Mouse (Mus musculus): Measurements from ENCODE around the gene Marcksl1. TPM values are rescaled to one million over a fixed set of nuclear protein-coding genes. Genes with fewer than 3 reads are reported as not detected.

The Marcksl1 gene
- total and polyA plus RNA-seq, 3 experiments: 25.3 to 62.7 TPM; not detected in 1

DNA sequence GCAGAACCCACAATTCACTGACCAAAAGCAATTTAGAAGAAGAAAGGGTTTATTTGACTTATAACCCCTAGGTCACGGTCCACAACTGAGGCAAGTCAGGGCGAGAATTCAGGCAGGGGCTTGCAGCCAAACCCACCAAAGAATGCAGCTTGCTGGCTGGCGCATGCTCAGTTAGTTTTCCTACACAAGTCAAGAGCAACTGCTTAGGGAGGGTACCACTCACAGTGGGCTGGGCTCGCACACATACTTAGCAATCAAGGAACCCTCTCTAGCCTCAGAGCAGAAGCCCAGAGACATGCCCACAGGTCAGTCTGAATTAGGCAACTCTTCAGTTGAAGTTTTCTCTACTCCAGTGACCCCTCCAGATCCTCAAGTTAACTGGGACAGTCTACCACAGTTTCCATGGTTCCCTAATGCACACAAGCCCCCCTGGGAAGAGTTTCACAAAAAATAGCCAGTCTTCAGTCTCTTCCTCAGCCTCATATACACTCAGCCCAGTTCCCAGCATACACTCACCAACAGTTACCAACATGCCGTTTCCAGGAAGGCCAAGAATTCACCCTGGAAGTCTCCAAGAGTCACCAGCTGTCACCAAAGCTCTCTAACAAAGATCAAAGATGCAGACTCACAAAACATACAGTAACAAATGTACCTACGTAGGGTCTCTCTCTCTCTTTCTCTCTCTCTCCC lies 2.5 kb upstream of the Marcksl1 start:
- TF ChIP-seq MAZ (IDR thresholded peaks at IDR 0.05; ENCODE audit: low read depth, low read length) (no peak), RCOR1 (IDR thresholded peaks at IDR 0.05; ENCODE audit: low read depth, low read length) (no peak), CHD2 (IDR thresholded peaks at IDR 0.05; ENCODE audit: low read length) (no peak), TBP (IDR thresholded peaks at IDR 0.05; ENCODE audit: low read depth, low read length) (no peak), ZKSCAN1 (IDR thresholded peaks at IDR 0.05; ENCODE audit: low read depth, low read length) (no peak), TCF12 (IDR thresholded peaks at IDR 0.05; ENCODE audit: low read depth, low read length) (no peak), UBTF (IDR thresholded peaks at IDR 0.05; ENCODE audit: borderline replicate concordance, insufficient read depth, low read depth, low read length) (no peak), E2F4 (IDR thresholded peaks at IDR 0.05; ENCODE audit: borderline replicate concordance, low read depth, low read length) (no peak), KAT2A (conservative IDR thresholded peaks at IDR 0.05; ENCODE audit: low read depth, low read length) (no peak), RAD21 (IDR thresholded peaks at IDR 0.05; ENCODE audit: low read depth, low read length) (no peak), HCFC1 (IDR thresholded peaks at IDR 0.05; ENCODE audit: low read depth, low read length) (no peak), MAFK (IDR thresholded peaks at IDR 0.05; ENCODE audit: borderline replicate concordance, low read depth, low read length) (no peak), USF1 (IDR thresholded peaks at IDR 0.05; ENCODE audit: low read depth, low read length) (no peak), NRF1 (IDR thresholded peaks at IDR 0.05; ENCODE audit: insufficient read depth, low read depth, low read length, poor library complexity, severe bottlenecking) (no peak), MEF2A (IDR thresholded peaks at IDR 0.05; ENCODE audit: extremely low read depth, insufficient replicate concordance, low read depth, low read length, poor library complexity, severe bottlenecking) (no peak), CTCF (IDR thresholded peaks at IDR 0.05 in 2 of 3, conservative IDR thresholded peaks at IDR 0.05 in 1 of 3; ENCODE audit: control insufficient read depth in 1 of 3, insufficient read depth in 1 of 3, low read depth in 2 of 3, low read length in 3 of 3, poor library complexity in 1 of 3, severe bottlenecking in 1 of 3) (no peak)

GRCm38 (mm10) chr4:129511413-129512096 lies 1.8 kb upstream of the Marcksl1 start:
- H3K9me3 ChIP-seq (replicated peaks; ENCODE audit: insufficient read depth, low read length): no peaks in the 10 kb centered on the region
- no peak for DNase-seq (ENCODE audit: low read depth, low spot score)
- no peaks in the 10 kb centered on the region for H3K27me3 ChIP-seq (ENCODE audit: control insufficient read depth in 1 of 2, insufficient read depth in 2 of 2, low read length in 2 of 2)
- H3K36me3 ChIP-seq (ENCODE audit: control insufficient read depth in 1 of 2, insufficient read depth in 2 of 2, low read length in 2 of 2): no peaks in the 10 kb centered on the region
- H3K9ac ChIP-seq (ENCODE audit: control insufficient read depth, low read depth, low read length, poor library complexity, severe bottlenecking): no peak overlapping the region
- H3K4me1 ChIP-seq (ENCODE audit: control insufficient read depth in 1 of 2, insufficient read depth in 2 of 2, low read length in 2 of 2): peaks cover 0 to 6% of the 10 kb centered on the region in 2 experiments; a peak in 2 of 4 replicates
- H3K27ac ChIP-seq (ENCODE audit: control insufficient read depth, low read depth, low read length): no peak overlapping the region
- no peak overlapping the region for H3K4me3 ChIP-seq (ENCODE audit: control insufficient read depth in 1 of 2, insufficient read depth in 1 of 2, low read depth in 2 of 2, low read length in 2 of 2)
- H3K79me2 ChIP-seq (ENCODE audit: control insufficient read depth, insufficient read depth, low read length, poor library complexity): no peaks in the 10 kb centered on the region; the same call in 1 of the 2 replicates
- TF ChIP-seq USF1 (IDR thresholded peaks at IDR 0.05; ENCODE audit: low read depth, low read length): no peak
- TF ChIP-seq NELFE (IDR thresholded peaks at IDR 0.05; ENCODE audit: low read depth, low read length): no peak
- TF ChIP-seq USF2 (IDR thresholded peaks at IDR 0.05; ENCODE audit: borderline replicate concordance in 1 of 2, insufficient read depth in 1 of 2, low read depth in 1 of 2, low read length in 2 of 2): no peak
- TF ChIP-seq MAX (IDR thresholded peaks at IDR 0.05; ENCODE audit: low read length): no peak
- TF ChIP-seq JUND (IDR thresholded peaks at IDR 0.05; ENCODE audit: low read depth, low read length): no peak
- no peak for TF ChIP-seq RAD21 (IDR thresholded peaks at IDR 0.05; ENCODE audit: low read depth, low read length)
- TF ChIP-seq SMC3 (IDR thresholded peaks at IDR 0.05; ENCODE audit: low read depth, low read length): no peak
- no peak for TF ChIP-seq BHLHE40 (IDR thresholded peaks at IDR 0.05; ENCODE audit: borderline replicate concordance, low read depth, low read length)
- no peak for TF ChIP-seq POLR2AphosphoS5 (IDR thresholded peaks at IDR 0.05; ENCODE audit: borderline replicate concordance, low read depth, low read length)
- no peak for TF ChIP-seq NRF1 (IDR thresholded peaks at IDR 0.05; ENCODE audit: insufficient read depth, low read depth, low read length, poor library complexity, severe bottlenecking)
- TF ChIP-seq ELF1 (IDR thresholded peaks at IDR 0.05; ENCODE audit: low read depth, low read length): no peak

More for the DNA sequence above, 2.5 kb upstream of the Marcksl1 start:
- Histone ChIP-seq H3K9me3 (replicated peaks; ENCODE audit: insufficient read depth, low read length) (no peaks in the 10 kb centered on the region), H3K4me3 (ENCODE audit: control insufficient read depth in 1 of 2, insufficient read depth in 1 of 2, low read depth in 2 of 2, low read length in 2 of 2) (no peak overlapping the region), H3K9ac (ENCODE audit: control insufficient read depth, low read depth, low read length, poor library complexity, severe bottlenecking) (no peak overlapping the region), H3K27me3 (ENCODE audit: control insufficient read depth in 1 of 2, insufficient read depth in 2 of 2, low read length in 2 of 2) (no peaks in the 10 kb centered on the region), H3K79me2 (ENCODE audit: control insufficient read depth, insufficient read depth, low read length, poor library complexity) (no peaks in the 10 kb centered on the region; the same call in 1 of the 2 replicates), H3K27ac (ENCODE audit: control insufficient read depth, low read depth, low read length) (no peak overlapping the region), H3K36me3 (ENCODE audit: control insufficient read depth in 1 of 2, insufficient read depth in 2 of 2, low read length in 2 of 2) (no peaks in the 10 kb centered on the region), H3K4me1 (ENCODE audit: control insufficient read depth in 1 of 2, insufficient read depth in 2 of 2, low read length in 2 of 2) (peaks cover 0 to 6% of the 10 kb centered on the region in 2 experiments; a peak in 2 of 4 replicates)
- DNase-seq (ENCODE audit: low read depth, low spot score): no peak
